Mouse (Mus musculus) bone marrow, adult 2 months (tissue): ENCODE data around the gene Naalad2.

ENCODE experiments used
- CTCF ChIP-seq: fragments of 200-500 bp; IDR thresholded peaks from 2 replicates; pipeline ENCODE4 v1.5.1; 2011; ENCODE audit warnings: low read length, control low read depth; ENCODE audit not compliant: control insufficient read depth, insufficient read depth
- POLR2A ChIP-seq: fragments of 200-500 bp; IDR thresholded peaks from 2 replicates; pipeline ENCODE4 v1.6.1; 2011; ENCODE audit warnings: low read depth, mild to moderate bottlenecking, control low read depth, low read length, borderline replicate concordance; ENCODE audit not compliant: control insufficient read depth

GRCm38 (mm10) chr9:18291571-18292429 is 111.0 kb downstream of the Naalad2 start, which contains the start of gene Chordc1:
- no peak for TF ChIP-seq CTCF
- peak; percentile 45; the same call in 1 of the 2 replicates for TF ChIP-seq POLR2A
